Mouse (Mus musculus) limb, embryonic 11.5 days (tissue): Measurements from ENCODE around the gene Pde7b. TPM values are rescaled to one million over a fixed set of nuclear protein-coding genes. Genes with fewer than 3 reads are reported as not detected.
A peak's percentile ranks its signal among the peaks of the same experiment; 100 is the strongest.

ENCODE experiments used
- ATAC-seq: fragments of 200-750 bp; cut with Nextera tagmentation; 2 replicates; pipeline ENCODE4 v1.8.0; 2017; ENCODE audit warnings: low read depth; ENCODE audit not compliant: insufficient number of reproducible peaks, low FRiP score, low TSS enrichment
- DNase-seq: peaks from one replicate; pipeline ENCODE4 v3.0.0-alpha.2; 2015; ENCODE audit warnings: low spot score
- H3K27ac ChIP-seq: fragments of 300-500 bp; sonication (generic); replicated peaks from 2 replicates; pipeline ENCODE4 v1.5.1; 2014; ENCODE audit warnings: low read depth, mild to moderate bottlenecking, low read length
- H3K27me3 ChIP-seq: fragments of 300-500 bp; sonication (generic); 2 replicates; pipeline ENCODE4 v1.6.1; 2014; ENCODE audit warnings: mild to moderate bottlenecking, low read length, mixed read lengths; ENCODE audit not compliant: control insufficient read depth, insufficient read depth
- H3K36me3 ChIP-seq: fragments of 300-500 bp; sonication (generic); 2 replicates; pipeline ENCODE4 v1.6.1; 2014; ENCODE audit warnings: mild to moderate bottlenecking, low read length, moderate library complexity, mixed read lengths; ENCODE audit not compliant: control insufficient read depth, insufficient read depth
- H3K4me1 ChIP-seq: fragments of 300-500 bp; sonication (generic); 2 replicates; pipeline ENCODE4 v1.6.1; 2014; ENCODE audit warnings: low read length, mixed read lengths; ENCODE audit not compliant: control insufficient read depth, insufficient read depth
- H3K4me2 ChIP-seq: fragments of 300-500 bp; sonication (generic); 2 replicates; pipeline ENCODE4 v1.6.1; 2014; ENCODE audit warnings: low read depth, mild to moderate bottlenecking, moderate library complexity; ENCODE audit not compliant: severe bottlenecking
- H3K4me3 ChIP-seq: fragments of 300-500 bp; sonication (generic); 2 replicates; pipeline ENCODE4 v1.5.1; 2014; ENCODE audit warnings: low read depth, low read length
- H3K9ac ChIP-seq: fragments of 300-500 bp; sonication (generic); 2 replicates; pipeline ENCODE4 v1.6.1; 2014; ENCODE audit warnings: mild to moderate bottlenecking, low read length
- H3K9me3 ChIP-seq: fragments of 300-500 bp; sonication (generic); 2 replicates; pipeline ENCODE4 v1.6.1; 2016; ENCODE audit warnings: low read length; ENCODE audit not compliant: control insufficient read depth
- WGBS: fragments of 180-500 bp; shearing (Covaris S2); extraction: QIAGEN DNeasy Blood & Tissue Kit; methylation state at CpG from one replicate; pipeline ENCODE4 v1.1.7; 2014; 5-methylcytosine and 5-hydroxymethylcytosine counted together
- polyA plus RNA-seq: library from polyadenylated mRNA; unstranded; fragments of >200 nt; fragmentation: Nextera tagmentation; extraction: Ambion mirVana; gene quantifications from 2 replicates; pipeline ENCODE4 v1.2.1, GENCODE M21; 2014

The Pde7b gene
- polyA plus RNA-seq, 1 experiment from 2014 or later, result 2.3 TPM

DNA sequence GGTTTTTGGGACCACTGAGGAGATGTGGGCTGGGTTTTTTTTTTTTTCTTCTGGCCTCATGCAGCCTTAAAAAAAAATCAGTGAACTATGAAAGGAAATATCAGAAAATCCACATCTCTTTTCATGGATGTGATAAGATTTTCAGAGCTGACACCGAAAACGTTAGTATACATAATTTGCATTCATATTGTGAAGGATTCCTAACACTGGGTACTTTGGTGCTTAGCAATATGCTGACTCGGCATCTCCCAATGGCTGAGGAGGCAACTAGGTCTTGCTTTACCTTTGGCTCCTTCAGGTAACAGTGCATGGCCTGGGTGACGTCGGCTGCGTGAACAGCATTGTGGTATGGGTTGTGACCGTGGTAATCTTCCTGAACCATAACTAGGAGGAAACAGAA lies 289.0 kb downstream of the Pde7b start:
- 91% methylated on average over 7 of the region's 7 CpGs for WGBS

DNA sequence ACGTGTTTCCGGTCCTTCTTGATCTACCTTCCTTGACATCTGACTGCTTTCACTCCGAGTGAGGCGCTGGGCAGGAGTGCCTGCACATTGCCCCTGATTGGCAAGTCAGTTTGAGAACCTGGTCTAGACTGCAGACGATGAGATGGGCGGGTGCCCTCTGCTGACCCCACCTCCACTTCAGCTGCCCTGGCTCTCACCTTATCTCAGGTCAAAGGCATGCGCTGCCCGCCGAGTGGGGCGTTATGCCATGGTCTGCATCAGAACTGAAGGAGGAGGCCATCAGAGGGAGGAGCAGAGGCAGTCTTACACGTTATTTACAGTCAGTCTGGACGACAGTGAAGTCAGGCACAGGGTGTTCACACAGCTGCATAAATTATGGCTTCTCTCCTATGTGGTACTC lies 293.5 kb downstream of the Pde7b start:
- Histone ChIP-seq H3K9ac (no peak overlapping the region), H3K27me3 (no peaks in the 10 kb centered on the region), H3K4me1 (no peaks in the 10 kb centered on the region), H3K4me2 (no peak overlapping the region), H3K36me3 (no peaks in the 10 kb centered on the region), H3K9me3 (no peaks in the 10 kb centered on the region), H3K27ac (no peak overlapping the region), H3K4me3 (no peak overlapping the region)
- WGBS, result 75% methylated on average over 12 of the region's 12 CpGs
- DNase-seq (no peak), ATAC-seq (no peak)

More for the DNA sequence above, 289.0 kb downstream of the Pde7b start:
- H3K4me3 ChIP-seq, result no peak overlapping the region
- no peak overlapping the region for H3K9ac ChIP-seq
- no peaks in the 10 kb centered on the region for H3K9me3 ChIP-seq
- ATAC-seq (no peak), DNase-seq (no peak)
- H3K27me3 ChIP-seq, result no peaks in the 10 kb centered on the region
- H3K27ac ChIP-seq, result no peak overlapping the region
- no peaks in the 10 kb centered on the region for H3K36me3 ChIP-seq
- H3K4me1 ChIP-seq, result no peaks in the 10 kb centered on the region
- no peak overlapping the region for H3K4me2 ChIP-seq

- no peaks in the 10 kb centered on the region for H3K4me1 ChIP-seq
- no peaks in the 10 kb centered on the region for H3K9me3 ChIP-seq
- DNase-seq (no peak), ATAC-seq (no peak)
- H3K27me3 ChIP-seq, result no peaks in the 10 kb centered on the region
- WGBS, result 65% methylated on average over 10 of the region's 10 CpGs
- no peaks in the 10 kb centered on the region for H3K36me3 ChIP-seq
- H3K27ac ChIP-seq, result no peak overlapping the region
- H3K4me3 ChIP-seq, result no peak overlapping the region
- H3K4me2 ChIP-seq, result no peak overlapping the region
- H3K9ac ChIP-seq, result no peak overlapping the region
These were observed 303.5 kb downstream of the Pde7b start for GRCm38 (mm10) chr10:20421299-20421883.

GRCm38 (mm10) chr10:20420296-20420695 lies 304.6 kb downstream of the Pde7b start:
- H3K4me1 ChIP-seq, result no peaks in the 10 kb centered on the region
- WGBS, result 68% methylated on average over 7 of the region's 7 CpGs
- no peak overlapping the region for H3K9ac ChIP-seq
- H3K4me2 ChIP-seq, result no peak overlapping the region
- no peaks in the 10 kb centered on the region for H3K36me3 ChIP-seq
- no peaks in the 10 kb centered on the region for H3K9me3 ChIP-seq
- H3K27ac ChIP-seq, result no peak overlapping the region
- ATAC-seq (no peak), DNase-seq (no peak)
- H3K4me3 ChIP-seq, result no peak overlapping the region
- H3K27me3 ChIP-seq, result no peaks in the 10 kb centered on the region

DNA sequence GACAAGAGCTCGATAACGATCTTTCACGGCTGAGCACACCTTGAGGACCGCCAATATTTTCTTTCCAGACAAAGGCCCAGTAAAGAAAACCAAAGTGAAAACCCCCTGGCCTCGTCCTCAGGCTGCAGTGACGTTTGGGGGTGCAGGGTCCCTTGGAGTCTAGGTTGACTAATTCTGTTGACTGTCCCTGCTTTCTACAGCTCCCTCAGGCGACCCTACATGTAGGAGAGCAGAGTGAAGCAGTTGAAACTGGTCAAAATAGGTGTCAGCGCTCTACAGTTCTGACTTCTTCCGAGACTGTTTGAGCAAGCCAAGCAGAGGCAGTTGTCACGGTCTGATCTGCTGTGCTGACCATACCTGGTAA lies 306.0 kb downstream of the Pde7b start:
- Histone ChIP-seq H3K4me3 (no peak overlapping the region), H3K9ac (no peak overlapping the region), H3K4me2 (no peak overlapping the region), H3K4me1 (no peaks in the 10 kb centered on the region), H3K27ac (no peak overlapping the region), H3K27me3 (no peaks in the 10 kb centered on the region), H3K36me3 (no peaks in the 10 kb centered on the region), H3K9me3 (no peaks in the 10 kb centered on the region)
- 85% methylated on average over 10 of the region's 10 CpGs for WGBS
- DNase-seq, result no peak
- no peak for ATAC-seq

- 83% methylated on average over 11 of the region's 11 CpGs for WGBS
- DNase-seq, result no peak
These were observed 306.5 kb downstream of the Pde7b start for GRCm38 (mm10) chr10:20418202-20418855.

GRCm38 (mm10) chr10:20409181-20409580 lies 315.7 kb downstream of the Pde7b start:
- H3K27me3 ChIP-seq, result no peaks in the 10 kb centered on the region
- 82% methylated on average over 10 of the region's 10 CpGs for WGBS
- H3K4me3 ChIP-seq, result no peak overlapping the region
- no peak overlapping the region for H3K9ac ChIP-seq
- DNase-seq, result no peak
- no peak for ATAC-seq
- no peaks in the 10 kb centered on the region for H3K36me3 ChIP-seq
- no peaks in the 10 kb centered on the region for H3K9me3 ChIP-seq
- H3K4me1 ChIP-seq, result no peaks in the 10 kb centered on the region
- H3K27ac ChIP-seq, result no peak overlapping the region
- H3K4me2 ChIP-seq, result no peak overlapping the region

More at GRCm38 (mm10) chr10:20418202-20418855, 306.5 kb downstream of the Pde7b start:
- Histone ChIP-seq H3K27ac (no peak overlapping the region), H3K27me3 (no peaks in the 10 kb centered on the region), H3K9me3 (no peaks in the 10 kb centered on the region), H3K9ac (no peak overlapping the region), H3K4me3 (no peak overlapping the region), H3K36me3 (no peaks in the 10 kb centered on the region), H3K4me1 (no peaks in the 10 kb centered on the region), H3K4me2 (no peak overlapping the region)
- no peak for ATAC-seq

- DNase-seq, result no peak
- no peaks in the 10 kb centered on the region for H3K27me3 ChIP-seq
- H3K9ac ChIP-seq, result no peak overlapping the region
- H3K4me2 ChIP-seq, result no peak overlapping the region
- no peak overlapping the region for H3K4me3 ChIP-seq
- no peaks in the 10 kb centered on the region for H3K9me3 ChIP-seq
- WGBS, result 76% methylated on average over 3 of the region's 3 CpGs
- no peaks in the 10 kb centered on the region for H3K36me3 ChIP-seq
- no peak overlapping the region for H3K27ac ChIP-seq
- no peak for ATAC-seq
- H3K4me1 ChIP-seq, result no peaks in the 10 kb centered on the region
These were observed 316.5 kb downstream of the Pde7b start for GRCm38 (mm10) chr10:20408336-20408735.

DNA sequence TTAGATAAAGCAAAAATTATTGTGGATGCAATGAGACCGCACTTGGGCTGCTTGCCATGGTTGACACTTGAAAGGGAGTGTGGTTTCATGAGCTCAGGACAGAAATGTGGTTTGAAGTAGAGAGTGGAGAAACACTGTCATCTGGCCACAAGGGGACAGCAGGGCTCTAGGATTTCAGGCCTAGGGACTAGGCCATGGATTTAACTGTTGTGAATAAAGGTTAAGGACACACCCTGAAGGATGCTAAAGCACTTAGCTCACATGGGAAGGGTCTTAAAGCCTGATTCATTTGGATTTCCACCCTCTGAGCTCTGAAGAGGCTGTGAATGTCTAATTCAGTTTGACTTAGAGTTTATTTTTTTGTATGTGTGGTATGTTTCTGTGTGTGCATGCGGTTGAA lies 319.4 kb downstream of the Pde7b start:
- H3K9me3 ChIP-seq, result no peaks in the 10 kb centered on the region
- no peak overlapping the region for H3K9ac ChIP-seq
- DNase-seq (peak; percentile 57), ATAC-seq (no peak)
- H3K27me3 ChIP-seq, result no peaks in the 10 kb centered on the region
- no peak overlapping the region for H3K4me2 ChIP-seq
- no peaks in the 10 kb centered on the region for H3K4me1 ChIP-seq
- H3K27ac ChIP-seq, result no peak overlapping the region
- no peaks in the 10 kb centered on the region for H3K36me3 ChIP-seq
- WGBS, result 93% methylated on average over 2 of the region's 2 CpGs
- H3K4me3 ChIP-seq, result no peak overlapping the region
